Mouse (Mus musculus): ENCODE data around the gene Vps72.
"Not testable (repeated sequence)": the region's sequence is repeated elsewhere in the genome, so short reads cannot be mapped to it uniquely, and the experiment has no call there.

- not testable (repeated sequence) for TF ChIP-seq HCFC1 (IDR thresholded peaks at IDR 0.05; ENCODE audit: borderline replicate concordance, insufficient read depth, low read length); ZNF384 (IDR thresholded peaks at IDR 0.05; ENCODE audit: low read depth, low read length); CHD2 (IDR thresholded peaks at IDR 0.05; ENCODE audit: low read depth, low read length); ZC3H11A (IDR thresholded peaks at IDR 0.05; ENCODE audit: borderline replicate concordance, low read depth, low read length); MAFK (IDR thresholded peaks at IDR 0.05; ENCODE audit: insufficient read depth, low read depth, low read length)
These were observed 23.3 kb downstream of the Vps72 start for GRCm38 (mm10) chr3:95134133-95134532.
